Mouse (Mus musculus): ENCODE data around the gene Kcne2. TPM values are rescaled to one million over a fixed set of nuclear protein-coding genes. Genes with fewer than 3 reads are reported as not detected.

The Kcne2 gene
- total and polyA plus RNA-seq, 3 experiments: not detected

DNA sequence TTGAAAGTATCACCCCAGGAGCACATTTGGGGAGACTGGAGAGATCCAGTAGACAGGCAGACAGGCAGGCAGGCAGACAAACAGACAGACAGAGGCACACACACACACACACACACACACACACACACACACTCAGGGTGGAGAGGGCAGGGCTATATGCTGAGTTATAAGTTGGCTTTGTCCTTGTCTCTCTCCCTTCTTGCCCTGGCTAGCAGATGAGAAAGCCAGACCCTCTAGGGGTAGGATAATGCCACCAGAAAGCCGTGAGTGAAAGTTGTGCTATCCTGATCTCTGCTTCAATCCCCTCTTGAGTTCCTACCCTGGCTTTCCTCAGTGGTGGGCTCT lies 32.8 kb downstream of the Kcne2 start:
- dilution Hi-C loops (cut with MboI; ENCODE audit: extremely low pct_ligation_motif_present, extremely low pct_unique_long_range_greater_than_20kb, low sequenced_read_pairs): no loop called here
- Histone ChIP-seq H3K36me3 (replicated peaks in 1 of 2; ENCODE audit: control insufficient read depth in 1 of 2, insufficient read depth in 1 of 2, low read length in 1 of 2) (no peaks in the 10 kb centered on the region), H3K27ac (ENCODE audit: insufficient read depth, low read depth) (no peak overlapping the region), H3K27me3 (replicated peaks) (no peaks in the 10 kb centered on the region), H3K4me1 (ENCODE audit: control insufficient read depth in 1 of 2, insufficient read depth in 2 of 2) (peaks cover 0 to 10% of the 10 kb centered on the region in 2 experiments; a peak in 2 of 4 replicates), H3K79me2 (replicated peaks; ENCODE audit: control insufficient read depth, extremely low read depth, insufficient read depth, poor library complexity, severe bottlenecking) (no peaks in the 10 kb centered on the region), H3K4me3 (replicated peaks in 1 of 3; ENCODE audit: low read depth in 2 of 3, low read length in 2 of 3, poor library complexity in 1 of 3) (no peak overlapping the region), H3K9me3 (replicated peaks; ENCODE audit: low read length) (no peaks in the 10 kb centered on the region), H3K4me2 (ENCODE audit: insufficient read depth, low read depth, poor library complexity, severe bottlenecking) (no peak overlapping the region), H3K9ac (ENCODE audit: insufficient read depth, low read depth) (no peak overlapping the region)
- no peak for DNase-seq (ENCODE audit: extremely low read depth)
- TF ChIP-seq RCOR1 (conservative IDR thresholded peaks at IDR 0.05; ENCODE audit: low read depth, low read length): no peak
- no peak for TF ChIP-seq E2F4 (IDR thresholded peaks at IDR 0.05; ENCODE audit: insufficient replicate concordance, low read depth, low read length)
- no peak for TF ChIP-seq IRF4 (IDR thresholded peaks at IDR 0.05; ENCODE audit: low read depth, low read length)
- no peak for TF ChIP-seq USF1 (IDR thresholded peaks at IDR 0.05; ENCODE audit: low read depth, low read length)
- TF ChIP-seq BHLHE40 (IDR thresholded peaks at IDR 0.05; ENCODE audit: low read depth, low read length): no peak
- no peak for TF ChIP-seq EP300 (IDR thresholded peaks at IDR 0.05; ENCODE audit: low read length)
- TF ChIP-seq MAX (IDR thresholded peaks at IDR 0.05; ENCODE audit: low read length): no peak
- no peak for TF ChIP-seq HCFC1 (IDR thresholded peaks at IDR 0.05; ENCODE audit: low read depth, low read length)
- no peak for TF ChIP-seq KAT2A (IDR thresholded peaks at IDR 0.05; ENCODE audit: insufficient replicate concordance, low read length)
- no peak for TF ChIP-seq MXI1 (IDR thresholded peaks at IDR 0.05; ENCODE audit: low read depth, low read length)
- TF ChIP-seq GABPA (IDR thresholded peaks at IDR 0.05; ENCODE audit: insufficient replicate concordance, low read depth, low read length): no peak
- TF ChIP-seq ZC3H11A (IDR thresholded peaks at IDR 0.05; ENCODE audit: low read depth, low read length): no peak
- no peak for TF ChIP-seq TCF12 (IDR thresholded peaks at IDR 0.05; ENCODE audit: low read depth, low read length)
- no peak for TF ChIP-seq CTCF (conservative IDR thresholded peaks at IDR 0.05 in 1 of 2, IDR thresholded peaks at IDR 0.05 in 1 of 2; ENCODE audit: low read depth in 2 of 2, low read length in 2 of 2)
- TF ChIP-seq SIN3A (IDR thresholded peaks at IDR 0.05; ENCODE audit: low read length): no peak
- TF ChIP-seq RAD21 (IDR thresholded peaks at IDR 0.05; ENCODE audit: low read depth, low read length): no peak
- TF ChIP-seq CHD2 (IDR thresholded peaks at IDR 0.05; ENCODE audit: low read length): no peak
- no peak for TF ChIP-seq TBP (conservative IDR thresholded peaks at IDR 0.05; ENCODE audit: low read depth, low read length)
- TF ChIP-seq MEF2A (IDR thresholded peaks at IDR 0.05; ENCODE audit: borderline replicate concordance, low read depth, low read length): no peak
- in situ Hi-C loops (cut with MboI; ENCODE audit: low pct_ligation_motif_present, low pct_unique_long_range_greater_than_20kb, low sequenced_read_pairs): loop anchor here (5.0 kb wide), 1 partner anchor 132 kb away; no protein-coding TSS in a partner anchor

DNA sequence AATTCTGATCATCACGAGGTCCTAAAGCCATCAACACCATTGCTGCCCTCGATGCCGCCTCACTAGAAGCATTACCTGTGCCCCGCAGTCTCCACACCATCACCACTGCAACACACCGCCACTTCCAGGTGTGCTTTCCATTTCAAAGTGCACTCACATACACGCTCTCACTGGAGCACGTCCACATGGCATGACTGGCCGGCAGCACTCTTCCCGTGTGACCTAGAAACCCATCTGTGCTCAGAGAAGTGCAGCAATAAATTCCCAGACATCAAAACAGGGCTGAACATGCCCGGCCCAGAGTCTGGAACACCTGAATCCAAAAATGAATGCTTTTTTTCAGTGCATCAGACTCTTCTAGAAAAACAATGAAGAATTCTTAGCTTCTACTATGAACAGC lies 35.7 kb downstream of the Kcne2 start:
- TF ChIP-seq ELF1 (IDR thresholded peaks at IDR 0.05; ENCODE audit: low read depth, low read length): no peak
- no peak for TF ChIP-seq POLR2AphosphoS2 (IDR thresholded peaks at IDR 0.05; ENCODE audit: low read depth, low read length)
- TF ChIP-seq ZC3H11A (IDR thresholded peaks at IDR 0.05; ENCODE audit: low read depth, low read length): no peak
- no peak for TF ChIP-seq MAZ (IDR thresholded peaks at IDR 0.05; ENCODE audit: low read depth, low read length)
- no peak for TF ChIP-seq ETS1 (conservative IDR thresholded peaks at IDR 0.05; ENCODE audit: low read depth, low read length)
- TF ChIP-seq SMC3 (IDR thresholded peaks at IDR 0.05; ENCODE audit: low read depth, low read length): no peak
- no peak for TF ChIP-seq TCF12 (IDR thresholded peaks at IDR 0.05; ENCODE audit: low read depth, low read length)
- no peak for TF ChIP-seq EP300 (IDR thresholded peaks at IDR 0.05; ENCODE audit: low read length)
- TF ChIP-seq ZNF384 (IDR thresholded peaks at IDR 0.05; ENCODE audit: low read depth, low read length): no peak
- TF ChIP-seq MAX (IDR thresholded peaks at IDR 0.05; ENCODE audit: low read length): no peak
- no peak for TF ChIP-seq HCFC1 (IDR thresholded peaks at IDR 0.05; ENCODE audit: low read depth, low read length)
- no peak for TF ChIP-seq USF1 (IDR thresholded peaks at IDR 0.05; ENCODE audit: low read depth, low read length)
- TF ChIP-seq POLR2A (IDR thresholded peaks at IDR 0.05; ENCODE audit: low read depth, low read length): no peak
- TF ChIP-seq E2F4 (IDR thresholded peaks at IDR 0.05; ENCODE audit: insufficient replicate concordance, low read depth, low read length): no peak
- no peak for TF ChIP-seq NELFE (IDR thresholded peaks at IDR 0.05; ENCODE audit: low read depth, low read length)
- TF ChIP-seq PAX5 (IDR thresholded peaks at IDR 0.05; ENCODE audit: low read length): no peak
- TF ChIP-seq JUND (conservative IDR thresholded peaks at IDR 0.05; ENCODE audit: low read depth, low read length): no peak
- no peak for TF ChIP-seq MXI1 (IDR thresholded peaks at IDR 0.05; ENCODE audit: low read depth, low read length)
- TF ChIP-seq ZMIZ1 (IDR thresholded peaks at IDR 0.05; ENCODE audit: low read depth, low read length): no peak
- TF ChIP-seq TBP (conservative IDR thresholded peaks at IDR 0.05; ENCODE audit: low read depth, low read length): no peak
- dilution Hi-C loops (cut with MboI; ENCODE audit: extremely low pct_ligation_motif_present, extremely low pct_unique_long_range_greater_than_20kb, low sequenced_read_pairs) (no loop called here), in situ Hi-C loops (cut with MboI; ENCODE audit: low pct_ligation_motif_present, low pct_unique_long_range_greater_than_20kb, low sequenced_read_pairs) (loop anchor here (5.0 kb wide), 1 partner anchor 129 kb away; no protein-coding TSS in a partner anchor)
- Histone ChIP-seq H3K9ac (ENCODE audit: insufficient read depth, low read depth) (no peak overlapping the region), H3K9me3 (replicated peaks; ENCODE audit: low read length) (no peaks in the 10 kb centered on the region), H3K36me3 (replicated peaks in 1 of 2; ENCODE audit: control insufficient read depth in 1 of 2, insufficient read depth in 1 of 2, low read length in 1 of 2) (no peaks in the 10 kb centered on the region), H3K27me3 (replicated peaks) (no peaks in the 10 kb centered on the region), H3K79me2 (replicated peaks; ENCODE audit: control insufficient read depth, extremely low read depth, insufficient read depth, poor library complexity, severe bottlenecking) (no peaks in the 10 kb centered on the region), H3K27ac (ENCODE audit: insufficient read depth, low read depth) (no peak overlapping the region), H3K4me2 (ENCODE audit: insufficient read depth, low read depth, poor library complexity, severe bottlenecking) (no peak overlapping the region), H3K4me1 (ENCODE audit: control insufficient read depth in 1 of 2, insufficient read depth in 2 of 2) (peaks cover 0 to 5% of the 10 kb centered on the region in 2 experiments; a peak in 2 of 4 replicates), H3K4me3 (replicated peaks in 1 of 3; ENCODE audit: low read depth in 2 of 3, low read length in 2 of 3, poor library complexity in 1 of 3) (no peak overlapping the region)
- DNase-seq (ENCODE audit: extremely low read depth): no peak
